Mouse (Mus musculus): ENCODE measurements at regions not wholly inside any gene's neighbourhood (a gene's known extent, or its start where the extent isn't known, plus 50 kb on each side); places are given as distances from the start of the nearest gene placed in this dataset.

GRCm38 (mm10) chr12:79925704-79926588, 186.9 kb downstream of the Zfp36l1 start:
- H3K4me1 ChIP-seq: peaks cover 66% of the 10 kb centered on the region
- H3K4me2 ChIP-seq: peak overlapping the region; percentile 23; the same call in 1 of the 2 replicates
- no peak overlapping the region for H3K4me3 ChIP-seq (replicated peaks)
- H3K36me3 ChIP-seq: no peaks in the 10 kb centered on the region
- peak overlapping the region; percentile 17; the same call in 1 of the 2 replicates for H3K9ac ChIP-seq
- H3K9me3 ChIP-seq (replicated peaks): no peaks in the 10 kb centered on the region
- no peak for ATAC-seq (replicated peaks; ENCODE audit: low FRiP score)
- H3K27ac ChIP-seq: peak overlapping the region; percentile 88
- H3K27me3 ChIP-seq: no peaks in the 10 kb centered on the region
- WGBS: 28% methylated on average over 6 of the region's 6 CpGs

DNA sequence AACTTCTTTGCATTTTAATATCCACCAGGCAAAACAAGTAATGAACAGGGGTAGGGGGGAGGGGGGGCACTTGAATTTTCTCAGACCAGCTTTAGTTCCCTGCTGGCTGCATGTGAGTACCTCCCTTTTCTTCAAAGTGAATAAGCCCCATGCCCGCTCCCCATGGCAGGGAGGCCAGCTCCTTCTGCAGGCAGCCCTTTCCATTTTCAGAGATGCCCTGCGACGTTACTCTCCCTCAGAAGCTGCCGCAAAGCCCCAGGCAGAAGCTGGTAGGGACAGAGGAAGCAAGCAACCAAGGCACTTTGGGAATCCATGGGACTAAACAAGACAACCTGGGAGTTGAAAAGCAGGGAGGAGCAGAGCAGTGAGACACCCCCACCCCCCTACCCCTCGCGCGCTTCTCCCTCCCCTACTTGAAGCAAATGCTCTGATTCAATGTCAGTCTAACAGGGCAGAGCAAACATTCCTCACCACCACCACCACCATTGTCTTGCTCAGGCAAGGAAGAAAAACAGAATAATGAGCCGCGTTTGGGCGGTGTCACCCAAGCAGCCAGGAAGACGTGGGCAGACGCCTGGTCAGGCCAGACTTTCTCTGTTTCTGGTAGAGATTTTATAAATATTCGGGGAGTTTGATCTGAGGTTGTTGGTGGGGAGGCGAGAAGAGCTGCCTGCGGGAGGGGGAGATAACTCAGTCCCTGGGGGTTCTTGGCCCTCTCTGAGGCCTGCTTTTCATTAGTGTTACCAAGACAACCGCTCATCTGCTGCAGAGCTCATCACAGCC, 187.7 kb downstream of the Zfp36l1 start:
- peak overlapping the region; percentile 17; the same call in 1 of the 2 replicates for H3K9ac ChIP-seq
- no peak for ATAC-seq (replicated peaks; ENCODE audit: low FRiP score)
- no peaks in the 10 kb centered on the region for H3K9me3 ChIP-seq (replicated peaks)
- peak overlapping the region; percentile 23; the same call in 1 of the 2 replicates for H3K4me2 ChIP-seq
- no peaks in the 10 kb centered on the region for H3K27me3 ChIP-seq
- 21% methylated on average over 16 of the region's 16 CpGs for WGBS
- H3K27ac ChIP-seq: peak overlapping the region; percentile 88
- no peaks in the 10 kb centered on the region for H3K36me3 ChIP-seq
- peaks cover 64% of the 10 kb centered on the region for H3K4me1 ChIP-seq
- no peak overlapping the region for H3K4me3 ChIP-seq (replicated peaks)

DNA sequence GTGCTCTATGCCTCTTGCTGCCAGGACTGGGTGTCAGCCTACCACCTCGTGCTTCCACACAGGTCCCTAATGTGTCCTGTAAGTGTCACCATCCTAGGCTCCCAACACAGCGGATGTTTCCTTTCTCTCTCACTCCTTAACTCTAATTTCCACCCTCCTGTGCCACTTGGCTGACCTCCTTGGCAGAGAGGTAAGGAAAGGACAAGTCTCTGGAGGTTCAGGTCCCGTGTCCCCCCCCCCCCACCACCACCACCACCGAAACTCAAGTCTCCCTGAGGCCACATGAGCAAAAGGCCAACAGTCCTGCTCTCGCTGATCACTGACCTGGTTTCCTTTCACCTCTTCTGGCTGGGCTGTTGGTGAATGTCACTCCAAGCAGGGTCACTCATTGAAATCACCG, 189.0 kb downstream of the Zfp36l1 start:
- no peak for ATAC-seq (replicated peaks; ENCODE audit: low FRiP score)
- no peak overlapping the region for H3K4me3 ChIP-seq (replicated peaks)

DNA sequence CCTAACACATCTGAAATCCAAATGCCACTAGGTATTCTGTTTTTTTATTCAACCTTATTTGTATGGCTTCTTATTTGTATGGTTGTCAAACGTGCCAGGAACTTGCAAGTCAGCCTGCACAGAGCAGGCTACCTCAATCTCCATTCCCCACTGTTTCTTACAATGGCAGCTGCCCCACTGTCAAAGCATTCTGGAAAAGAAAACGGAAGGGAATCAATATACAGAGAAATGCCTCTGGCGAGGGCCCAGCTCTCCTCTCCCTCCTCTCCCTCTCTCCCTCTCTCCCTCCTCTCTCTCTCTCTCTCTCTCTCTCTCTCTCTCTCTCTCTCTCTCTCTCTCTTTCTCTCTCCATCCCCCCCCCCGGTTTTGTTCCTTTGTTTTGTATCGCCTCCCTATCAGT, 191.0 kb downstream of the Zfp36l1 start:
- ATAC-seq (replicated peaks; ENCODE audit: low FRiP score): no peak
- Histone ChIP-seq H3K9me3 (replicated peaks) (no peaks in the 10 kb centered on the region), H3K9ac (no peak overlapping the region), H3K4me1 (peaks cover 57% of the 10 kb centered on the region), H3K4me2 (no peak overlapping the region), H3K4me3 (replicated peaks) (no peak overlapping the region), H3K27ac (peak overlapping the region; percentile 63), H3K36me3 (no peaks in the 10 kb centered on the region), H3K27me3 (no peaks in the 10 kb centered on the region)
- WGBS: 41% methylated on average over 5 of the region's 5 CpGs

More for the DNA sequence above, 189.0 kb downstream of the Zfp36l1 start:
- H3K27ac ChIP-seq: peak overlapping the region; percentile 88; the same call in 1 of the 2 replicates
- no peaks in the 10 kb centered on the region for H3K27me3 ChIP-seq
- H3K4me1 ChIP-seq: peaks cover 56% of the 10 kb centered on the region
- no peaks in the 10 kb centered on the region for H3K36me3 ChIP-seq
- WGBS: 73% methylated on average over 5 of the region's 6 CpGs
- no peaks in the 10 kb centered on the region for H3K9me3 ChIP-seq (replicated peaks)
- no peak overlapping the region for H3K4me2 ChIP-seq
- no peak overlapping the region for H3K9ac ChIP-seq

- WGBS: 93% methylated on average over 5 of the region's 5 CpGs
Observed at GRCm38 (mm10) chr12:79918983-79919382, 193.8 kb downstream of the Zfp36l1 start.

DNA sequence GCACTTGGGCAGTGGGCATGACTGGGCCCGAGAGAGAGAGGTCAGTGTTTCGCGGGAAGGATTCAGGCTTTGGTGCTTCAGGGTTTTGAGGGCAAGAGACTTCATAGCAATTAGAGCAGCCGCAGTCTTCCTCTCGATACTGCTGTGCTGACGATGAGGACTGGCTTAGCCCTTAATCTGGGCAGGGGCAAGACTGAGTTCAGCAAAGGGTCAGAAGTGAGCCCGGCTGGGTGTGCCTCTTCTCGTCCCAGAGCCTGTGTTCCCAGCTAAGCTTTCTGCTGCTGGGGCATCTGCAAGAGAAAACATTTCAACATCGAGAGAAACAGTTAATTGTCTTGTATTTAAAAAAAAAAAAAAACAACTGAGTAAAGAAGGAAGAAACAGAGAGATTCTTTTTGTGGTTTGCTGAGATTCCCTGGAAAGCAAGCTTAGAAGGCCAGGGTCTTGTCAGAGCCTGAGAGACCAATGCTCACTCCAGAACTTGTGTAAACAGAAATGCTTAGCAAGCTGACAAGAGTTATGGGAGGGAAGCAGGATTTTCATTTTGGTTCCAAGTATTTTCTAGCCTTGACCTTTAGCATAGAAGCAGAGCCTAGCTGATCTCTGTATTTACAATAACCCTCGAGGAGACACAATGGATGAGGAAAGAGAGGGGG, 195.1 kb downstream of the Zfp36l1 start:
- Histone ChIP-seq H3K4me3 (replicated peaks) (no peak overlapping the region), H3K27ac (peak overlapping the region; percentile 95), H3K9ac (0 out of 2 replicates have a peak overlapping the region, but pooled peaks have one; percentile 3), H3K4me1 (peaks cover 56% of the 10 kb centered on the region), H3K9me3 (replicated peaks) (no peaks in the 10 kb centered on the region), H3K27me3 (no peaks in the 10 kb centered on the region), H3K4me2 (no peak overlapping the region), H3K36me3 (no peaks in the 10 kb centered on the region)
- ATAC-seq (replicated peaks; ENCODE audit: low FRiP score): no peak
- 32% methylated on average over 10 of the region's 10 CpGs for WGBS

More at GRCm38 (mm10) chr12:79918983-79919382, 193.8 kb downstream of the Zfp36l1 start:
- no peaks in the 10 kb centered on the region for H3K36me3 ChIP-seq
- ATAC-seq (replicated peaks; ENCODE audit: low FRiP score): no peak
- no peaks in the 10 kb centered on the region for H3K9me3 ChIP-seq (replicated peaks)
- H3K27ac ChIP-seq: peak overlapping the region; percentile 95; the same call in 1 of the 2 replicates
- no peak overlapping the region for H3K4me2 ChIP-seq
- H3K27me3 ChIP-seq: no peaks in the 10 kb centered on the region
- no peak overlapping the region for H3K9ac ChIP-seq
- H3K4me3 ChIP-seq (replicated peaks): no peak overlapping the region
- peaks cover 53% of the 10 kb centered on the region for H3K4me1 ChIP-seq

GRCm38 (mm10) chr12:79916896-79917633, 195.7 kb downstream of the Zfp36l1 start:
- no peak overlapping the region for H3K4me3 ChIP-seq (replicated peaks)
- 61% methylated on average over 5 of the region's 5 CpGs for WGBS
- H3K36me3 ChIP-seq: no peaks in the 10 kb centered on the region
- no peak for ATAC-seq (replicated peaks; ENCODE audit: low FRiP score)
- H3K27me3 ChIP-seq: no peaks in the 10 kb centered on the region
- peaks cover 56% of the 10 kb centered on the region for H3K4me1 ChIP-seq
- H3K27ac ChIP-seq: peak overlapping the region; percentile 95
- 0 out of 2 replicates have a peak overlapping the region, but pooled peaks have one; percentile 3 for H3K9ac ChIP-seq
- no peaks in the 10 kb centered on the region for H3K9me3 ChIP-seq (replicated peaks)
- H3K4me2 ChIP-seq: no peak overlapping the region

DNA sequence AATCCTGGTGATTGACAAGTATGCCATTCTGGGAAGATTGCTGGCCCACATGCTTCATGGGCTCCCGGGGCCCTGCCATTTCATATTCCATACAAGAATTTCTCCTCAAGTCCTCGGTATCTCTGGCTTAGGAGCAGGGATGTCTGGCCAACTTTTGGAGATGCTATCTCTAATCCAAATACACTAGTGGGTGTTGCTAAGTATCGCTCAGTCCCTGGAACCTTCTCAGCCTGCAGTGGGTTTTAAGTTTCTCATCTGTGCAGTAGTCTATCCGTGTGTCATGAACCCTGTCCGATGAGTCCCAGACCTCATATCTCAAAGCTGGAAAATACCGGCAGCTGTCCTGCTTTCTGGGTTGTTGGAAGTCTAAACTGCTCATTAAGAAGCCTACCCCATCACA, 198.9 kb downstream of the Zfp36l1 start:
- H3K27ac ChIP-seq: no peak overlapping the region; the same call in 1 of the 2 replicates
- H3K9me3 ChIP-seq (replicated peaks): no peaks in the 10 kb centered on the region
- H3K27me3 ChIP-seq: no peaks in the 10 kb centered on the region
- no peak overlapping the region for H3K4me3 ChIP-seq (replicated peaks)
- H3K36me3 ChIP-seq: no peaks in the 10 kb centered on the region
- H3K9ac ChIP-seq: no peak overlapping the region
- ATAC-seq (replicated peaks; ENCODE audit: low FRiP score): peak; percentile 26
- no peak overlapping the region for H3K4me2 ChIP-seq
- WGBS: 51% methylated on average over 6 of the region's 6 CpGs
- peaks cover 54% of the 10 kb centered on the region for H3K4me1 ChIP-seq

DNA sequence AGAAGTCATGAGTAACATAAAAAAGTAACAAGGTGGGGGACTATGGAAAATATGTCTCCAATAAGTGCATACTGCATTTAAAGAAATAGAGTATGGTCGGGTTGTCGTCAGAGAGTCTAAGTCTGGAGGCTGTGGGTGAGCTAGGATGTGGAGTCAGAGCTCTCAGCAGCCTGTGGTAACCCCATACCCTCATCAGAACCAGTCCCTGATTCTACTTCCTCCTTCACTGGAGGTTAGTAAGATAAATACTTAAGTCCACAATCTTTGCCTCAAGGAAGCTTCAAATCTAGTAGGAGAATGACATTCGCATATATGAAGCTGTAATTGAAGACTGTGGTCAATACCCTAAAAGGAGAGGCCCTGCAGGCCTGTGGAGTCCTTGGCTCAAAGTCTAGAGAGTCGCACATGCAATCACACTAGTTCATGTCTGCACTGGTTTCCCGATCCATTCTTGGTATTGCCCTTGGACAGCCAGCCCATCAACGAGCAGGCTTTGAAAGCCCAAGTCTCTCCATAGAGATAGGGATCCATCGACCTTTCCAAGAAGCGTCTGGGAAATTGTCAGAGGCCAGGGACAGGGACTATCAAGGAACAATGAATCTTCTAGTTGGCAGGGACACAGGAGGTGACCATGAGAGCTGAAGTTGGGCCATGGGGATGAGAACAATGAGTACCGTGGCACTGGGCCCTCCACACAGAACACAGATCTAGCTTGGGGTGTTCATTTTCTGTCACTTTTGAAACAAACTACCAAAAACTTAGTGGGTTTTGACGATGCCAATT, 200.3 kb downstream of the Zfp36l1 start:
- 93% methylated on average over 10 of the region's 10 CpGs for WGBS
- Histone ChIP-seq H3K4me2 (no peak overlapping the region), H3K4me1 (peaks cover 43% of the 10 kb centered on the region), H3K4me3 (replicated peaks) (no peak overlapping the region), H3K36me3 (no peaks in the 10 kb centered on the region), H3K9me3 (replicated peaks) (no peaks in the 10 kb centered on the region), H3K27ac (no peak overlapping the region), H3K9ac (no peak overlapping the region), H3K27me3 (no peaks in the 10 kb centered on the region)
- no peak for ATAC-seq (replicated peaks; ENCODE audit: low FRiP score)

DNA sequence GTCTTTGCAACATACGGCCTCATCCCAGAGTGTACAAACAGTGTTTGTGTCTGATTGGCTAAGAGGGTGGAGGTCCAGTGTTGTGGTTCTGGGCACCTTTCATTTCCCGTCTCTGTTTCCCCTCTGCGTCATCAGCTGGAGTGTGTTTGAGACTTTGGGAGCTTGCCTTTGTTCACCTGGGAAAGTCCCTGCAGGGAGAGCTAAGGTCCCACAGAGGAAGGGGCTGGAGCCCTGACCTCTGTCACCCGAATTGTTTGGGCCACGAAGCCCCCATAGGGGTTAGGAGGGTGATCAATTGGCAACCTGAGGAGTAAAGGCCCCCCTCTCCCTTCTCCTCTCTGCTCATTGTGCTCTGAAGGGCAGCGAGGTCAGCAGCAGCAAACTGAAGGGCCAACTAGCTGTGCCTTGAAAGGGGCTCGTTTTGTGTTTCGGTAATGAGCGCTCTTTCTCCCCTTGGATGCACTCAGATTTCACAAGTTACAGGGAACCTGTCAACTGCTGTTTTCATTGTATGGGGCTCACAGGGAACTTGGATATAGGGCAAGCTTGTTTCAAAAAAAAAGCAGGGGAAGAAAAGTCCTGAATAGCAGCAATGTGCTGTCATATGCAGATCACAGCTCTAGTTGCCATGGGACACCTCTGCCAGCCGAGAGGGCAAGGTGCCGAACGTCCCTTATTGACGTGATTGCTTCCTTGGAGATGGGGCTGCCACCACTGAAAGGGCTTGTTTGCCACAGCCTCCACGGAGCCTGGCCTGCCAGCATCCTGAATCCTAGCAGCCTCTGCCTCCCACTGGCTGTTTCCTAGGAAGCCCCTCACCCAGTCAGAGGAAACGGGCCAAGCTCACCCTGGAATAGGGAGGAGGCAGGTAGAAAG, 201.7 kb downstream of the Zfp36l1 start:
- no peaks in the 10 kb centered on the region for H3K36me3 ChIP-seq
- no peak overlapping the region for H3K4me2 ChIP-seq
- peak overlapping the region; percentile 54; the same call in 1 of the 2 replicates for H3K27ac ChIP-seq
- H3K9ac ChIP-seq: no peak overlapping the region
- ATAC-seq (replicated peaks; ENCODE audit: low FRiP score): no peak
- no peaks in the 10 kb centered on the region for H3K9me3 ChIP-seq (replicated peaks)
- H3K27me3 ChIP-seq: no peaks in the 10 kb centered on the region
- WGBS: 32% methylated on average over 15 of the region's 15 CpGs
- peaks cover 43% of the 10 kb centered on the region for H3K4me1 ChIP-seq
- H3K4me3 ChIP-seq (replicated peaks): no peak overlapping the region
